Mouse (Mus musculus): Measurements from ENCODE around the gene Olfr462. TPM values are rescaled to one million over a fixed set of nuclear protein-coding genes. Genes with fewer than 3 reads are reported as not detected.

Olfr462 gene
- polyA plus RNA-seq (2015; fragmentation: Nextera tagmentation; extraction: Ambion mirVana): not detected in 2 replicates

DNA sequence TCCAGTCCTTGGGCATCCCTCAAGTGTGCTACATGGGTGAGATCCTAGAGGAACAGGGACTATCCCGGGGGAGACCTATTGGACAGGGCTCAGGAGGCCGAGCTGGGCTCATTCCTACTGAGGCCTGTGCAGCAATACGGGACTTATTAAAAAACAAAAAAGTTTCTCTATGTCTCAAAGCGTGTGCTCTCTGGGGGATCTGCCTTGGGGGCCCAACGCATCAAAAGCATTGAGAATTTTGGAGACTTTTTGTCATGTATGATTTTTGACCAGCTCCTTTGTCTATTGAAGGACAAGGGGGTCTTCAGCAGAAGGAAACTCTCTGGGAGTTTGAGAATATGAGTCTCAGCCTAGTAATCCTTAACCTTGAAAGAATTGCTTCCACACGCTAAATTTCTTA, at the start of gene Olfr462:
TSS of gene Olfr462 (minus strand) at position 101 of the 400 bp plus-strand sequence.
- H3K27me3 ChIP-seq (ENCODE audit: control insufficient read depth, insufficient read depth, low read depth, low read length): no peaks in the 10 kb centered on the region
- no peak within 1 kb of the TSS for H3K27ac ChIP-seq (ENCODE audit: low read length)
- ATAC-seq: no peak
- no peaks in the 10 kb centered on the region for H3K9me3 ChIP-seq (replicated peaks; ENCODE audit: control insufficient read depth, low read length, poor library complexity, severe bottlenecking)
- no peaks in the 10 kb centered on the region for H3K4me1 ChIP-seq (ENCODE audit: control insufficient read depth, insufficient read depth, low read length)
- no peak within 1 kb of the TSS for H3K4me2 ChIP-seq (ENCODE audit: low read length)
- 92% methylated on average over 6 of the region's 6 CpGs for WGBS
- no peak within 1 kb of the TSS for H3K9ac ChIP-seq (ENCODE audit: low read depth, low read length)
- H3K36me3 ChIP-seq (ENCODE audit: control insufficient read depth, insufficient read depth, low read length): no peaks in the 10 kb centered on the region
- H3K4me3 ChIP-seq (ENCODE audit: low read depth, low read length): no peak within 1 kb of the TSS

DNA sequence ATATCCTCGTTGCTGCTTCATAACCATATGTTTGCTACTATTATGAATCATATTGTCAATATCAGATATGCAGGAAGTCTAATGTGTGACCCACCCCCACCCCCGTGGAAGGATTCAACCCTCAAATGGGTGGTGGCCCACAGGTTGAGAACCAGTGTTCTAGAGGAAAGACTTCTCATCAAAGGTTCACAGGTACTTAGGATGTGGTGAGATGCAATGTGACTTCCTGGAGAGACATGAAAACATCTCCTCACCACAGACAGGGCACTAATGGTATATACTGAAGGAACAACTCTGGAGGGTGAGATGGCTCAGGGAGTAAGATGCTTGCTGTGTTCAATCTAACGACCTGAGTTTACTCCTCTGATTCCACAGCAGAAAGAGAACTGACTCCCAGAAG, 43.4 kb upstream of the Olfr462 start:
- no peak overlapping the region for H3K4me3 ChIP-seq (ENCODE audit: low read depth, low read length)
- no peak overlapping the region for H3K9ac ChIP-seq (ENCODE audit: low read depth, low read length)
- no peaks in the 10 kb centered on the region for H3K36me3 ChIP-seq (ENCODE audit: control insufficient read depth, insufficient read depth, low read length)
- H3K4me1 ChIP-seq (ENCODE audit: control insufficient read depth, insufficient read depth, low read length): no peaks in the 10 kb centered on the region
- H3K27me3 ChIP-seq (ENCODE audit: control insufficient read depth, insufficient read depth, low read depth, low read length): no peaks in the 10 kb centered on the region
- no peaks in the 10 kb centered on the region for H3K9me3 ChIP-seq (replicated peaks; ENCODE audit: control insufficient read depth, low read length, poor library complexity, severe bottlenecking)
- H3K4me2 ChIP-seq (ENCODE audit: low read length): no peak overlapping the region
- H3K27ac ChIP-seq (ENCODE audit: low read length): no peak overlapping the region
- 75% methylated on average over 3 of the region's 3 CpGs for WGBS
- ATAC-seq: no peak

- no peak overlapping the region for H3K4me3 ChIP-seq (ENCODE audit: low read depth, low read length)
- no peak overlapping the region for H3K27ac ChIP-seq (ENCODE audit: low read length)
- no peaks in the 10 kb centered on the region; the same call in 1 of the 2 replicates for H3K9me3 ChIP-seq (replicated peaks; ENCODE audit: control insufficient read depth, low read length, poor library complexity, severe bottlenecking)
- WGBS: 75% methylated on average over 2 of the region's 2 CpGs
- no peak overlapping the region for H3K4me2 ChIP-seq (ENCODE audit: low read length)
- no peak overlapping the region for H3K9ac ChIP-seq (ENCODE audit: low read depth, low read length)
- no peaks in the 10 kb centered on the region for H3K27me3 ChIP-seq (ENCODE audit: control insufficient read depth, insufficient read depth, low read depth, low read length)
- no peaks in the 10 kb centered on the region for H3K36me3 ChIP-seq (ENCODE audit: control insufficient read depth, insufficient read depth, low read length)
- no peak for ATAC-seq
- no peaks in the 10 kb centered on the region for H3K4me1 ChIP-seq (ENCODE audit: control insufficient read depth, insufficient read depth, low read length)
These were observed 41.7 kb upstream of the Olfr462 start for GRCm38 (mm10) chr11:87933731-87934130.

GRCm38 (mm10) chr11:87930348-87930747, 38.3 kb upstream of the Olfr462 start:
- 97% methylated on average over 2 of the region's 2 CpGs for WGBS
- Histone ChIP-seq H3K27ac (ENCODE audit: low read length) (no peak overlapping the region), H3K4me3 (ENCODE audit: low read depth, low read length) (no peak overlapping the region), H3K4me1 (ENCODE audit: control insufficient read depth, insufficient read depth, low read length) (no peaks in the 10 kb centered on the region), H3K9me3 (replicated peaks; ENCODE audit: control insufficient read depth, low read length, poor library complexity, severe bottlenecking) (no peaks in the 10 kb centered on the region; the same call in 1 of the 2 replicates), H3K9ac (ENCODE audit: low read depth, low read length) (no peak overlapping the region), H3K36me3 (ENCODE audit: control insufficient read depth, insufficient read depth, low read length) (no peaks in the 10 kb centered on the region), H3K27me3 (ENCODE audit: control insufficient read depth, insufficient read depth, low read depth, low read length) (no peaks in the 10 kb centered on the region), H3K4me2 (ENCODE audit: low read length) (no peak overlapping the region)
- ATAC-seq: no peak

GRCm38 (mm10) chr11:87920966-87921365, 28.9 kb upstream of the Olfr462 start, which contains the start of gene Olfr464:
TSS of gene Olfr464 (minus strand) at chr11:87920967.
- no peak for ATAC-seq
- Histone ChIP-seq H3K36me3 (ENCODE audit: control insufficient read depth, insufficient read depth, low read length) (no peaks in the 10 kb centered on the region), H3K9ac (ENCODE audit: low read depth, low read length) (no peak within 1 kb of the TSS), H3K27ac (ENCODE audit: low read length) (no peak within 1 kb of the TSS), H3K27me3 (ENCODE audit: control insufficient read depth, insufficient read depth, low read depth, low read length) (no peaks in the 10 kb centered on the region), H3K4me3 (ENCODE audit: low read depth, low read length) (no peak within 1 kb of the TSS), H3K4me2 (ENCODE audit: low read length) (no peak within 1 kb of the TSS), H3K4me1 (ENCODE audit: control insufficient read depth, insufficient read depth, low read length) (no peaks in the 10 kb centered on the region), H3K9me3 (replicated peaks; ENCODE audit: control insufficient read depth, low read length, poor library complexity, severe bottlenecking) (no peaks in the 10 kb centered on the region)
- 31% methylated on average over 5 of the region's 5 CpGs for WGBS

- H3K9ac ChIP-seq (ENCODE audit: low read depth, low read length): no peak overlapping the region
- ATAC-seq: no peak
- H3K9me3 ChIP-seq (replicated peaks; ENCODE audit: control insufficient read depth, low read length, poor library complexity, severe bottlenecking): no peaks in the 10 kb centered on the region
- H3K36me3 ChIP-seq (ENCODE audit: control insufficient read depth, insufficient read depth, low read length): no peaks in the 10 kb centered on the region
- H3K4me3 ChIP-seq (ENCODE audit: low read depth, low read length): no peak overlapping the region
- no peak overlapping the region for H3K27ac ChIP-seq (ENCODE audit: low read length)
- 59% methylated on average over 2 of the region's 2 CpGs for WGBS
- H3K4me2 ChIP-seq (ENCODE audit: low read length): no peak overlapping the region
- no peaks in the 10 kb centered on the region for H3K4me1 ChIP-seq (ENCODE audit: control insufficient read depth, insufficient read depth, low read length)
- H3K27me3 ChIP-seq (ENCODE audit: control insufficient read depth, insufficient read depth, low read depth, low read length): no peaks in the 10 kb centered on the region
These were observed 28.2 kb upstream of the Olfr462 start for GRCm38 (mm10) chr11:87920301-87920700.

DNA sequence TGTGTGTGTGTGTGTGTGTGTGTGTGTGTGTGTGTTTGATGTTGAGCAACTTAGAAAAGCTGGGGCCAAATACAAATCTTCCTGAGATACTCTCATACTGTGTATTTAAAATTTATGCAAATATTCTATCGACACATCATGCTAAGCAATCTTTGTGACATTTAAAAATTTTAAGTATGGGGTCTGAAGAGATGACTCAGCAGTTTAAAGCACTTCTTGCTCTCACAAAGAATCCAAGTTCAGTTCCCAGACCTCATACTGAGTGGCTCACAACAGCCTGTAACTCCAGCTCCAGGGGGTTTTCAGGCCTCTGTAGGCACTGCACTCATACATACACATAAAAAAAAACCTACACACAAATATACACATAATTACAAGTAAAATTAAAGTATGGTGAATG, 23.9 kb upstream of the Olfr462 start:
- WGBS: 86% methylated on average over 1 of the region's 1 CpGs
- H3K27me3 ChIP-seq (ENCODE audit: control insufficient read depth, insufficient read depth, low read depth, low read length): no peaks in the 10 kb centered on the region
- ATAC-seq: no peak
- no peak overlapping the region for H3K9ac ChIP-seq (ENCODE audit: low read depth, low read length)
- H3K36me3 ChIP-seq (ENCODE audit: control insufficient read depth, insufficient read depth, low read length): no peaks in the 10 kb centered on the region
- H3K4me2 ChIP-seq (ENCODE audit: low read length): no peak overlapping the region
- H3K4me3 ChIP-seq (ENCODE audit: low read depth, low read length): no peak overlapping the region
- no peak overlapping the region for H3K27ac ChIP-seq (ENCODE audit: low read length)
- H3K9me3 ChIP-seq (replicated peaks; ENCODE audit: control insufficient read depth, low read length, poor library complexity, severe bottlenecking): no peaks in the 10 kb centered on the region
- H3K4me1 ChIP-seq (ENCODE audit: control insufficient read depth, insufficient read depth, low read length): no peaks in the 10 kb centered on the region

GRCm38 (mm10) chr11:87904331-87904730, 12.3 kb upstream of the Olfr462 start:
- Histone ChIP-seq H3K27me3 (ENCODE audit: control insufficient read depth, insufficient read depth, low read depth, low read length) (no peaks in the 10 kb centered on the region), H3K4me3 (ENCODE audit: low read depth, low read length) (no peak overlapping the region), H3K9me3 (replicated peaks; ENCODE audit: control insufficient read depth, low read length, poor library complexity, severe bottlenecking) (no peaks in the 10 kb centered on the region), H3K27ac (ENCODE audit: low read length) (no peak overlapping the region), H3K4me2 (ENCODE audit: low read length) (no peak overlapping the region), H3K4me1 (ENCODE audit: control insufficient read depth, insufficient read depth, low read length) (no peaks in the 10 kb centered on the region), H3K9ac (ENCODE audit: low read depth, low read length) (no peak overlapping the region), H3K36me3 (ENCODE audit: control insufficient read depth, insufficient read depth, low read length) (no peaks in the 10 kb centered on the region)
- 80% methylated on average over 3 of the region's 3 CpGs for WGBS
- no peak for ATAC-seq

DNA sequence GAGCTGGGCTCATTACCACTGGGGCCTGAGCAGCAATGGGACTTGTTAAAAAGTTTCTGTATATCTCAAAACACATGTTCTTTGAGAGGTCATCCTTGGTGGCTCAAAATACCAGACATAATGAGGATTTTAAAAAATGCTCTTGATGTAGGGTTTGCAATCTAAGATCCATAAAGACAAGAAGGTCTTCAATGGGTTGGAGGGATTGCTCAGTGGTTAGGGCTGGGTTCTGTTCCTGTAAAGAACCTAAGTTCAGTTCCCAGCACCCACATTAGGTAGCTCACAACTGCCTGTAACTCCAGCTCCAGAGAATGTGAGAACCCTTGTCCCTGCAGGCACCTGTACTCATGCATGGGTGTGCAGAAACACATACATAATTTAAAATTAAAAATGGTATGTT, 5.2 kb upstream of the Olfr462 start, which contains the start of gene Olfr463:
TSS of gene Olfr463 (minus strand) at position 101 of the 400 bp plus-strand sequence.
- Histone ChIP-seq H3K36me3 (ENCODE audit: control insufficient read depth, insufficient read depth, low read length) (no peaks in the 10 kb centered on the region), H3K4me3 (ENCODE audit: low read depth, low read length) (no peak within 1 kb of the TSS), H3K27ac (ENCODE audit: low read length) (no peak within 1 kb of the TSS), H3K4me2 (ENCODE audit: low read length) (no peak within 1 kb of the TSS), H3K27me3 (ENCODE audit: control insufficient read depth, insufficient read depth, low read depth, low read length) (peaks cover 3% of the 10 kb centered on the region; the same call in 1 of the 2 replicates), H3K4me1 (ENCODE audit: control insufficient read depth, insufficient read depth, low read length) (no peaks in the 10 kb centered on the region), H3K9me3 (replicated peaks; ENCODE audit: control insufficient read depth, low read length, poor library complexity, severe bottlenecking) (no peaks in the 10 kb centered on the region), H3K9ac (ENCODE audit: low read depth, low read length) (no peak within 1 kb of the TSS)
- no peak for ATAC-seq
